Mouse (Mus musculus): ENCODE measurements around the gene Wbp4. TPM values are rescaled to one million over a fixed set of nuclear protein-coding genes. Genes with fewer than 3 reads are reported as not detected.

Wbp4 gene
- polyA plus RNA-seq, 1 experiment from 2014 or later: 38.9 TPM

Other genes with a start within 250 kb of the Wbp4 start
- gene Zfp957, start 234.2 kb downstream of the Wbp4 start, polyA plus RNA-seq (2015; fragmentation: Nextera tagmentation; extraction: Ambion mirVana): not detected in 2 replicates
- gene Rgcc, start 179.9 kb downstream of the Wbp4 start, polyA plus RNA-seq (2015; fragmentation: Nextera tagmentation; extraction: Ambion mirVana): 49.0 and 59.3 TPM in 2 replicates
- 15.6 and 17.3 TPM in 2 replicates for gene Naa16, start 90.7 kb downstream of the Wbp4 start, polyA plus RNA-seq (2015; fragmentation: Nextera tagmentation; extraction: Ambion mirVana)
- gene Mtrf1, start 83.7 kb downstream of the Wbp4 start, polyA plus RNA-seq (2015; fragmentation: Nextera tagmentation; extraction: Ambion mirVana): 11.7 and 12.6 TPM in 2 replicates
- 16.2 and 20.1 TPM in 2 replicates for gene Kbtbd7, start 55.0 kb downstream of the Wbp4 start, polyA plus RNA-seq (2015; fragmentation: Nextera tagmentation; extraction: Ambion mirVana)
- 1.6 and 2.0 TPM in 2 replicates for gene Kbtbd6, start 29.7 kb downstream of the Wbp4 start, polyA plus RNA-seq (2015; fragmentation: Nextera tagmentation; extraction: Ambion mirVana)
- 1.7 and 2.4 TPM in 2 replicates for gene Elf1, start 326 bp downstream of the Wbp4 start, polyA plus RNA-seq (2015; fragmentation: Nextera tagmentation; extraction: Ambion mirVana)
- gene Sugt1, start 106.2 kb upstream of the Wbp4 start, polyA plus RNA-seq (2015; fragmentation: Nextera tagmentation; extraction: Ambion mirVana): 91.2 and 98.6 TPM in 2 replicates
- gene Cnmd, start 180.7 kb upstream of the Wbp4 start, polyA plus RNA-seq (2015; fragmentation: Nextera tagmentation; extraction: Ambion mirVana): 2.8 and 6.9 TPM in 2 replicates

Measured in hindbrain, embryonic 16.5 days (tissue).